Mouse (Mus musculus) liver, embryonic 14.5 days (tissue): ENCODE results near the gene Rab2b. TPM values are rescaled to one million over a fixed set of nuclear protein-coding genes. Genes with fewer than 3 reads are reported as not detected.
"Not testable (repeated sequence)": the region's sequence is repeated elsewhere in the genome, so short reads cannot be mapped to it uniquely, and the experiment has no call there.

Source experiments
- ATAC-seq: fragments of 200-750 bp; cut with Nextera tagmentation; 2 replicates; pipeline ENCODE4 v1.8.0; 2017; ENCODE audit warnings: moderate number of reproducible peaks, mild to moderate bottlenecking, moderate library complexity; ENCODE audit not compliant: insufficient read depth
- DNase-seq, 3 experiments: peaks; one replicate each; pipeline ENCODE4 v3.0.0-alpha.2; 2012 to 2013; ENCODE audit warnings: low read depth in 3 of 3, low spot score in 3 of 3
- H3K27ac ChIP-seq: fragments of 300-500 bp; sonication (generic); 2 replicates; pipeline ENCODE4 v1.5.1; 2014; ENCODE audit warnings: moderate library complexity, mild to moderate bottlenecking, control low read depth, inconsistent platforms
- H3K27me3 ChIP-seq: fragments of 300-500 bp; sonication (generic); 2 replicates; pipeline ENCODE4 v1.6.1; 2014; ENCODE audit warnings: mild to moderate bottlenecking, low read length, moderate library complexity; ENCODE audit not compliant: control insufficient read depth, insufficient read depth
- H3K36me3 ChIP-seq: fragments of 300-500 bp; sonication (generic); replicated peaks from 2 replicates; pipeline ENCODE4 v1.6.1; 2014; ENCODE audit warnings: low read depth; ENCODE audit not compliant: control insufficient read depth, insufficient read depth
- H3K4me1 ChIP-seq, 2 experiments: fragments of 200-500 bp in 1 of 2; fragments of 300-500 bp in 1 of 2; sonication (generic) in 1 of 2; replicated peaks; 2 replicates each; pipeline ENCODE4 v1.6.1; 2012 to 2014; ENCODE audit warnings: antibody characterized with exemption in 1 of 2, inconsistent platforms in 1 of 2, low read length in 1 of 2; ENCODE audit not compliant: control insufficient read depth in 2 of 2, insufficient read depth in 2 of 2
- H3K4me2 ChIP-seq: fragments of 300-500 bp; sonication (generic); 2 replicates; pipeline ENCODE4 v1.6.1; 2014; ENCODE audit warnings: low read depth, mild to moderate bottlenecking, control low read depth, moderate library complexity
- H3K4me3 ChIP-seq, 2 experiments: fragments of 200-500 bp in 1 of 2; fragments of 300-500 bp in 1 of 2; sonication (generic) in 1 of 2; 2 replicates each; pipeline ENCODE4 v1.5.1; 2012 to 2014; ENCODE audit warnings: low read depth in 2 of 2, low read length in 2 of 2, mild to moderate bottlenecking in 2 of 2, control low read depth in 1 of 2, inconsistent platforms in 1 of 2, moderate library complexity in 1 of 2; ENCODE audit not compliant: insufficient read depth in 1 of 2
- H3K9ac ChIP-seq: fragments of 300-500 bp; sonication (generic); replicated peaks from 2 replicates; pipeline ENCODE4 v1.6.1; 2014; ENCODE audit warnings: mild to moderate bottlenecking, control low read depth, moderate library complexity
- H3K9me3 ChIP-seq: fragments of 300-500 bp; sonication (generic); 2 replicates; pipeline ENCODE4 v1.6.1; 2016; ENCODE audit warnings: low read length, mixed read lengths; ENCODE audit not compliant: control insufficient read depth
- CTCF ChIP-seq: IDR thresholded peaks from 2 replicates; pipeline ENCODE4 v1.5.1; 2016; ENCODE audit warnings: antibody characterized with exemption, low read depth, control low read depth
- EP300 ChIP-seq: IDR thresholded peaks from 2 replicates; pipeline ENCODE4 v1.6.1; 2016; ENCODE audit warnings: antibody characterized with exemption, low read depth
- whole genome bisulfite sequencing: fragments of 180-500 bp; shearing (Covaris S2); extraction: QIAGEN DNeasy Blood & Tissue Kit; methylation state at CpG from one replicate; pipeline ENCODE4 v1.1.7; 2014; ENCODE audit not compliant: insufficient replicate concordance; 5-methylcytosine and 5-hydroxymethylcytosine counted together
- polyA plus RNA-seq, 2 experiments: library from polyadenylated mRNA; depleted of rRNA in 1 of 2; stranded (reverse) in 1 of 2; unstranded in 1 of 2; fragments of >200 nt; fragmentation: Nextera tagmentation in 1 of 2; extraction: Ambion mirVana in 1 of 2; gene quantifications; 2 replicates each; pipeline versions ENCODE4 v1.2.1 to v1.2.3; 2012 to 2014

Rab2b gene
- polyA plus RNA-seq, 2 experiments, result 1.9 to 3.1 TPM

DNA sequence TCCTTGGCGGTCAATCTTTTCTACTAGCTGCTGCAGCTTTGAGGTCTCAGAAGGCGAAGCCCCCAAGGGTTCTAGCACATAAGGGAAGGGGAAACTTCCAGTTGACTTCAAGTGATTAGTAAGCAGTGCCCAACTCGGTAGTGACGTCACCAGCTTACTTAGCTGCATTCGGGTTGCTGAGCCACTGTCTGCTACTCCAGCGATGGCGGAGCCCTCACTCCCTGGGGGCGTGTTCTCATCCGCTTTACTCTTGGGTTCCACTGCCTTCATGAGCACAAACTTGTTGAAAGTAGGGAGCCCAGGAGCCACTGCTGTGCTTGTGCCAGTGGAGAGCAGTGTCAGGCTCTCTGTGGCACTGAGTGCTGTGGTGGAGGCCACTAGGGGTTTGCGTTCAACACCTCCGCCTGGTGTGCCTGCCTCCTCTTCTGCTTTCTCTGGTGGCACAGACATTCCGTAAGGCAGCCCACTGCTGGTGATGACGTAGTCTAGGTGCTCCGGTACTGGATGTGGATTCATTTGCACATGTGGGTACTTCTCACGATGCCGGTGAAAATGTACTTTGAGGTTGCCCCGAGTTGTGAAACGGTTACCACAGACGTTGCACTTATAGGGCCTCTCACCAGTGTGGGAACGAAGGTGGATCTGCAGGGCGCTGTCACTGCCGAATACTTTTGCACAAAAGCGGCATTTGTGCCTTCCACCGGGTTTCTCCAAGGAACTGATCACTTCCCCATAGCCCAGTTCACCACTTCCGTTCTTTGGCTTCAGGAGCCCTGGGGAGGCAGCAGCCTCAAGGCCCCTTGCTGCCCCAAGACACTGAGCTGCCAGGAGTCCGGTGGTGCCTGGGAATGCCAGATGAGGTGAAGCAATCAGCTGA, 34.8 kb upstream of the Rab2b start:
- Histone ChIP-seq H3K9me3 (no peaks in the 10 kb centered on the region), H3K9ac (no peak overlapping the region), H3K4me3 (no peak overlapping the region), H3K4me1 (peaks cover 0 to 5% of the 10 kb centered on the region in 2 experiments; a peak in 1 of 4 replicates), H3K4me2 (no peak overlapping the region), H3K27me3 (peaks cover 33% of the 10 kb centered on the region), H3K27ac (no peak overlapping the region), H3K36me3 (no peaks in the 10 kb centered on the region)
- DNase-seq (no peak), ATAC-seq (no peak)
- TF ChIP-seq CTCF (0 out of 2 replicates have a peak, but pooled peaks have one; percentile 8), EP300 (no peak)
- WGBS, result 59% methylated on average over 26 of the region's 26 CpGs

DNA sequence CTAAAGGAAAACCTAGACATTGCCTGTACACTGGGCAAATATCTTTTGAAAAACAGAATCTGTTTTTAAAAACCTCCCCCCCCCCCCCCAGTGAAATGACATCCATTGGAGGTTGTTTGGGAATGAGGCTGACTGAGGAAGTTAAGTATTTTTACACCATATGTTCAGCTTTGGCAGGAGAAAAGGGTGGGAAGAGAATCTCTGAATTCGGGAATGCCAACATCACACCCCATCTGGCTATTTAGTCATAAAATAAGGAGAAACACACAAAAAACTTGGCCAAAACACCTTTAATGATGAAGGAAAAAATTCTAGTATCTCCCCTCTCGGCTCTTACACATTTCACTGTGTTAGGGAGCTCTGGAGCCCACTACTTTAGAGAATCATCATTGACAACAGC, 31.6 kb upstream of the Rab2b start:
- no peak overlapping the region for H3K27ac ChIP-seq
- H3K36me3 ChIP-seq, result no peaks in the 10 kb centered on the region
- H3K4me3 ChIP-seq, result no peak overlapping the region
- no peak for ATAC-seq
- H3K4me2 ChIP-seq, result no peak overlapping the region
- no peak for DNase-seq
- TF ChIP-seq EP300 (no peak), CTCF (no peak)
- no peaks in the 10 kb centered on the region for H3K9me3 ChIP-seq
- H3K9ac ChIP-seq, result no peak overlapping the region
- 55% methylated on average over 2 of the region's 2 CpGs for WGBS
- peaks cover 20% of the 10 kb centered on the region for H3K27me3 ChIP-seq
- H3K4me1 ChIP-seq, result peaks cover 12 to 15% of the 10 kb centered on the region in 2 experiments

DNA sequence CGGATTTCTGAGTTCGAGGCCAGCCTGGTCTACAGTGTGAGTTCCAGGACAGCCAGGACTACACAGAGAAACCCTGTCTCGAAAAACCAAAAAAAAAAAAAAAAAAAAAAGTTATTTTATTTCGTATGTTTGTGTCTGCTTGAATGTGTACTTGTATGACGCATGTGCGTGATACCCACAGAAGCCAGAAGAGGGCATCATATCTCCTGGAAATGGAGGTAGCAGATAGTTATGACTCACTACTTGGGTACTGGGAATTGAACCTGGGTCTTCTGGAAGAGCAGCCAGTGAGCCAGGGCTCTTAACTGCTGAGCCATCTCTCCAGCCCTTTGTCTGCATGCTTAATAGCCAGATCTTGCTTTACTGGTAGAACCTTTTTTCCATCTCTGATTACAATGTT, 31.0 kb upstream of the Rab2b start:
- not testable (repeated sequence) for ATAC-seq, H3K27ac ChIP-seq, H3K9ac ChIP-seq, H3K9me3 ChIP-seq, H3K4me3 ChIP-seq, H3K36me3 ChIP-seq, DNase-seq, H3K4me2 ChIP-seq
- peaks cover 14% of the 10 kb centered on the region for H3K27me3 ChIP-seq
- WGBS, result 89% methylated on average over 5 of the region's 6 CpGs
- TF ChIP-seq CTCF, result peak; percentile 36; the same call in 1 of the 2 replicates
- H3K4me1 ChIP-seq, result peaks cover 16 to 19% of the 10 kb centered on the region in 2 experiments

DNA sequence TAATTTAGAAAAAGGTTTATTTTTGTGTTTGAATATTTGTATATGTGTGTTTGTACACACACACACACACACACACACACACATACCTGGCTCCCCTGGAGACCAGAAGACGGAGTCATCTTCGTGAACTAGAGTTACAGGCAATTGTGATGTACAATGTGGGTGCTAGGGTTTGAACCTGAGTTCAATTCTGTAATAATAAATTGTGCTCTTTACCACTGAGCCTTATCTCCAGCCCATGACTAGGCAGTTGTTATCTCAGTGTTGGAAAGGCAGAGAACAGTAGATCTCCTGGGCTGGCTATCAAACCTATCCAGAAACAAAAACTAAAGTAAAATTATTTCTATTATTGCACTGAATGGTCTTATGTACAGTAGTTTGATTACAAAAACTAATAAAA, 26.8 kb upstream of the Rab2b start:
- Histone ChIP-seq H3K36me3 (no peaks in the 10 kb centered on the region), H3K4me1 (peaks cover 16 to 24% of the 10 kb centered on the region in 2 experiments), H3K27ac (peak overlapping the region; percentile 79), H3K9me3 (no peaks in the 10 kb centered on the region), H3K27me3 (no peaks in the 10 kb centered on the region), H3K4me3 (peak overlapping the region; percentile 35 to 40; a peak in 2 of 4 replicates), H3K9ac (peak overlapping the region; percentile 27; the same call in 1 of the 2 replicates), H3K4me2 (peak overlapping the region; percentile 85)
- whole genome bisulfite sequencing, result 52% methylated on average over 2 of the region's 2 CpGs
- TF ChIP-seq EP300, result peak; percentile 71
- no peak for TF ChIP-seq CTCF
- ATAC-seq (peak; percentile 33; the same call in 1 of the 2 replicates), DNase-seq (peak; percentile 58 to 61 (median 61))

DNA sequence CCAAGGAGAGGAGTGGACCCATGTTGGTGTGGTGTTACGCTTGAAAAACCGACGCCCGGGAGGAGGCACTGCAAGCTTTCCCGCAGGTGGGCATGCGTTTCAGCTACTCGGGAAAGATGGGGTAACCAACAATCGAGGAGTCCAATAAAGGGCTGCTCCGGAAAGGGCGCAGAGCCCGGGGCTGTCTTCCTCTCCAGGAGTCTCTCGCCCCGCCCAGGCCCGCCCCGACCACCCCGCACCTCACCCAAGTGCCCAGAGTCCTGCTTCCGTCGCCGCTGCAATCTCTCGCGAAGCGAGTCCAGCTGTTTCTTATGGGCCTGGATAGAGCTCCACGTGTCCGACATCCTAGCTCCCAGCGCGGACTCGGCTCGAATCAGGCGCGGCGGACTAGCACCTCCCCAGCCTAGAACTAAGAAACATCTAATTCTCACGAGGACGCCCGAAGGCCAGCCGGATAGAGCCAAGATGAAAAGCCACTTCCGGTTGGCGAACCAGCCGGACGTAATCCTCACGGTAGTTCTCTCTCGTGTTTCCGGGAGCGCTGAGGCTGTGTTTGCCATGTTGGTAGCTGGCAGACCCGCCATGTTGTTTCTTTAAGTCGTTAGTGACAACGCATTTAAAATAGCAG, 25.4 kb upstream of the Rab2b start, which contains the start of gene Mettl3:
Gene Mettl3 (minus strand): TSS at position 485 of the 628 bp plus-strand sequence.
- WGBS, result under 1% methylated on average over 45 of the region's 46 CpGs
- no peaks in the 10 kb centered on the region for H3K27me3 ChIP-seq
- TF ChIP-seq CTCF, result 0 out of 2 replicates have a peak, but pooled peaks have one; percentile 5
- TF ChIP-seq EP300, result no peak; the same call in 1 of the 2 replicates
- peaks cover 3% of the 10 kb centered on the region for H3K36me3 ChIP-seq
- DNase-seq, result peak; percentile 85 to 94 (median 87)
- no peaks in the 10 kb centered on the region for H3K9me3 ChIP-seq
- H3K4me3 ChIP-seq, result peak within 1 kb of the TSS; percentile 90 to 93
- H3K4me2 ChIP-seq, result peak within 1 kb of the TSS; percentile 85
- H3K27ac ChIP-seq, result peak within 1 kb of the TSS; percentile 89
- peak; percentile 90 for ATAC-seq
- H3K4me1 ChIP-seq, result peaks cover 16 to 24% of the 10 kb centered on the region in 2 experiments
- peak within 1 kb of the TSS; percentile 87 for H3K9ac ChIP-seq

DNA sequence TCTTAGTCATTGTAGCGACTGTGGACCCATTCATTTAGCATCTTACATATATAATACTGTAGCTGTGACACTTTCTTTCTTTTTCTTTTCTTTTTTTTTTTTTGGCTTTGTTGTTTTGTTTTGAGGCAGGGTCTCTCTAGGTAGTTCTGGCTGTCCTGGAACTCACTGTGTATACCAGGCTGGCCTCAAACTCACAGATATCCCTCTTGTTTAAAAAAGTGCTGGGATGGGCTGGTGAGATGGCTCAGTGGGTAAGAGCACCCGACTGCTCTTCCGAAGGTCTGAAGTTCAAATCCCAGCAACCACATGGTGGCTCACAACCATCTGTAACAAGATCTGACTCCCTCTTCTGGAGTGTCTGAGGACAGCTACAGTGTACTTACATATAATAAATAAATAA, 24.2 kb upstream of the Rab2b start:
- not testable (repeated sequence) for H3K27me3 ChIP-seq, H3K27ac ChIP-seq, H3K9me3 ChIP-seq, ATAC-seq, H3K9ac ChIP-seq, DNase-seq, H3K4me3 ChIP-seq
- WGBS, result 79% methylated on average over 3 of the region's 3 CpGs
- Histone ChIP-seq H3K4me2 (peak overlapping the region; percentile 85), H3K4me1 (peaks cover 16 to 19% of the 10 kb centered on the region in 2 experiments), H3K36me3 (peaks cover 14% of the 10 kb centered on the region)
